24 mouse cellular contexts compared by ENCODE assay signal in the genomic region with DNA sequence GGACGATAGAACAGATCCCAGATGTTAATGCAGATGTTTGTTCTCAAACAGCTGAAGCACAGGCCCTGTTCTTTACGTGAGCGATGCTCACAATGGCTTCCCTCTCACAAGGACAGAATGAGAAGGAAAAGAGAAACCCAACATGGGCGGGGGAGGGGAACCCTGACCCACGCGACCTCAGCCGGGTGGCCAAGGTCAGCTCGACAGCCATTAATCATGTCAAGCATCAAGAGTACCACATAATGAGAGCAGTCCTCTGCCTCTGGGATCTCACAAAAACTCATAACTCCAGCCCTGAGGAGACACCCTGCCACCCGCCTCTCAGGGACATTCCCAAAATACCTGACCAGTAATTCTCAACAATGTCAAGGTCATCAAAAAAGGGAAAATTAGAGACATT.
DNase-seq lines count a peak whose midpoint lies in the region; ATAC-seq and TF ChIP-seq lines count a peak whose summit lies in the region.
"Had no signal": no experiment of that assay in that cellular context is flagged by ENCODE, and none has a peak within 500 bp of the region (broad histone marks: within the 10 kb centered on the region; RNA-seq: fewer than 3 reads in every experiment).

No protein-coding gene starts in this region.

- H3K27ac ChIP-seq in hindbrain, embryonic 10.5 days, result no peak overlapping the region
- H3K27ac ChIP-seq in hindbrain, postnatal 0 days, result no peak overlapping the region
- H3K27ac ChIP-seq: embryonic facial prominence, embryonic 15.5 days; forebrain, embryonic 10.5 days; heart, adult 2 months; hindbrain, embryonic 14.5 days; intestine, embryonic 15.5 days; limb, embryonic 12.5 days; liver, embryonic 12.5 days; midbrain, embryonic 15.5 days had no signal

- peaks cover 24% of the 10 kb centered on the region for H3K4me1 ChIP-seq in hindbrain, embryonic 10.5 days (replicated peaks)
- H3K4me1 ChIP-seq in hindbrain, postnatal 0 days (ENCODE audit: insufficient read depth, low read length), result no peaks in the 10 kb centered on the region
- H3K4me1 ChIP-seq: embryonic facial prominence, embryonic 15.5 days; intestine, embryonic 15.5 days; limb, embryonic 12.5 days; liver, embryonic 12.5 days; megakaryocyte, embryonic 14.5 days; midbrain, embryonic 15.5 days had no signal

- H3K9me3 ChIP-seq in hindbrain, embryonic 10.5 days, result no peaks in the 10 kb centered on the region
- no peaks in the 10 kb centered on the region for H3K9me3 ChIP-seq in hindbrain, postnatal 0 days (ENCODE audit: low read length)
- H3K9me3 ChIP-seq: embryonic facial prominence, embryonic 15.5 days; forebrain, embryonic 10.5 days; intestine, embryonic 15.5 days; limb, embryonic 12.5 days; midbrain, embryonic 15.5 days had no signal

- no peaks in the 10 kb centered on the region for H3K27me3 ChIP-seq in hindbrain, embryonic 10.5 days (ENCODE audit: insufficient read depth, poor library complexity, severe bottlenecking)
- H3K27me3 ChIP-seq in hindbrain, postnatal 0 days (ENCODE audit: insufficient read depth, low read length), result no peaks in the 10 kb centered on the region
- H3K27me3 ChIP-seq: CH12.LX; embryonic facial prominence, embryonic 15.5 days; intestine, embryonic 15.5 days; limb, embryonic 12.5 days; liver, embryonic 12.5 days; megakaryocyte, embryonic 14.5 days; midbrain, embryonic 15.5 days had no signal

- no peak overlapping the region for H3K4me3 ChIP-seq in hindbrain, embryonic 10.5 days
- no peak overlapping the region for H3K4me3 ChIP-seq in hindbrain, postnatal 0 days (ENCODE audit: low read length)
- H3K4me3 ChIP-seq: embryonic facial prominence, embryonic 15.5 days; forebrain, embryonic 10.5 days; heart, adult 2 months; intestine, embryonic 15.5 days; limb, embryonic 12.5 days; liver, embryonic 12.5 days; megakaryocyte, embryonic 14.5 days; midbrain, embryonic 15.5 days; myocyte had no signal

- WGBS in hindbrain, embryonic 10.5 days, result 60% methylated on average over 9 of the region's 9 CpGs
- WGBS in hindbrain, postnatal 0 days, result 50% methylated on average over 9 of the region's 9 CpGs

- peak; percentile 73 for DNase-seq in hindbrain, embryonic 10.5 days (ENCODE audit: low spot score)
- no peak for DNase-seq in hindbrain, postnatal 0 days (ENCODE audit: low spot score)
- DNase-seq in R1 (ENCODE audit: low read depth, low spot score), result peak; percentile 10
- peak; percentile 10 for DNase-seq in adrenal gland, postnatal 10 days
- peak; percentile 72 for DNase-seq in embryo, embryonic 9.5 days (ENCODE audit: extremely low spot score)
- DNase-seq in cerebellum, adult 8-10 months, result no peak
- DNase-seq in right cerebral cortex, postnatal 14 days, result no peak
- DNase-seq in frontal cortex, adult 2 months (ENCODE audit: extremely low spot score in 1 of 2, low spot score in 1 of 2), result no peak
- DNase-seq: cerebellum, adult 18-20 months; gastrocnemius, postnatal 10 days; heart, adult 2 months; kidney, postnatal 14 days; lung, adult 2 months; right cerebral cortex, postnatal 4 days had no signal

- no peak for ATAC-seq in hindbrain, postnatal 0 days
- ATAC-seq: intestine, embryonic 15.5 days; liver, embryonic 12.5 days; midbrain, embryonic 15.5 days had no signal

- no peak for TF ChIP-seq CTCF in hindbrain, postnatal 0 days (IDR thresholded peaks at IDR 0.05; ENCODE audit: low read depth)

- H3K4me2 ChIP-seq in hindbrain, postnatal 0 days (ENCODE audit: low read depth, low read length), result no peak overlapping the region
- H3K4me2 ChIP-seq: embryonic facial prominence, embryonic 15.5 days; hindbrain, embryonic 14.5 days; intestine, embryonic 15.5 days; limb, embryonic 12.5 days; liver, embryonic 12.5 days; midbrain, embryonic 15.5 days had no signal

- no peak overlapping the region for H3K9ac ChIP-seq in hindbrain, postnatal 0 days (replicated peaks; ENCODE audit: low read length)
- H3K9ac ChIP-seq: embryonic facial prominence, embryonic 15.5 days; hindbrain, embryonic 14.5 days; intestine, embryonic 15.5 days; limb, embryonic 12.5 days; liver, embryonic 12.5 days; midbrain, embryonic 15.5 days had no signal

- H3K36me3 ChIP-seq in hindbrain, embryonic 10.5 days, result no peaks in the 10 kb centered on the region
- H3K36me3 ChIP-seq in hindbrain, postnatal 0 days (ENCODE audit: insufficient read depth, low read length), result no peaks in the 10 kb centered on the region
- H3K36me3 ChIP-seq: embryonic facial prominence, embryonic 15.5 days; forebrain, embryonic 10.5 days; intestine, embryonic 15.5 days; limb, embryonic 12.5 days; liver, embryonic 12.5 days; midbrain, embryonic 15.5 days had no signal

Comparison
In these comparisons a context has a peak if more than half of its experiments do, and no peak if none do; other contexts are left out.
1. DNase-seq: peak in hindbrain, embryonic 10.5 days (single experiment), R1 (single experiment), adrenal gland, postnatal 10 days (single experiment) and embryo, embryonic 9.5 days (single experiment); none in hindbrain, postnatal 0 days (single experiment), cerebellum, adult 8-10 months (single experiment), right cerebral cortex, postnatal 14 days (single experiment) and frontal cortex, adult 2 months (0 of 2).